Mouse (Mus musculus): Measurements from ENCODE around the gene Mrpl34. TPM values are rescaled to one million over a fixed set of nuclear protein-coding genes. Genes with fewer than 3 reads are reported as not detected.

The Mrpl34 gene
- 34.7 to 38.7 TPM (median 35.8 TPM) in 4 replicates for total RNA-seq (2023; ENCODE audit: inconsistent age)

DNA sequence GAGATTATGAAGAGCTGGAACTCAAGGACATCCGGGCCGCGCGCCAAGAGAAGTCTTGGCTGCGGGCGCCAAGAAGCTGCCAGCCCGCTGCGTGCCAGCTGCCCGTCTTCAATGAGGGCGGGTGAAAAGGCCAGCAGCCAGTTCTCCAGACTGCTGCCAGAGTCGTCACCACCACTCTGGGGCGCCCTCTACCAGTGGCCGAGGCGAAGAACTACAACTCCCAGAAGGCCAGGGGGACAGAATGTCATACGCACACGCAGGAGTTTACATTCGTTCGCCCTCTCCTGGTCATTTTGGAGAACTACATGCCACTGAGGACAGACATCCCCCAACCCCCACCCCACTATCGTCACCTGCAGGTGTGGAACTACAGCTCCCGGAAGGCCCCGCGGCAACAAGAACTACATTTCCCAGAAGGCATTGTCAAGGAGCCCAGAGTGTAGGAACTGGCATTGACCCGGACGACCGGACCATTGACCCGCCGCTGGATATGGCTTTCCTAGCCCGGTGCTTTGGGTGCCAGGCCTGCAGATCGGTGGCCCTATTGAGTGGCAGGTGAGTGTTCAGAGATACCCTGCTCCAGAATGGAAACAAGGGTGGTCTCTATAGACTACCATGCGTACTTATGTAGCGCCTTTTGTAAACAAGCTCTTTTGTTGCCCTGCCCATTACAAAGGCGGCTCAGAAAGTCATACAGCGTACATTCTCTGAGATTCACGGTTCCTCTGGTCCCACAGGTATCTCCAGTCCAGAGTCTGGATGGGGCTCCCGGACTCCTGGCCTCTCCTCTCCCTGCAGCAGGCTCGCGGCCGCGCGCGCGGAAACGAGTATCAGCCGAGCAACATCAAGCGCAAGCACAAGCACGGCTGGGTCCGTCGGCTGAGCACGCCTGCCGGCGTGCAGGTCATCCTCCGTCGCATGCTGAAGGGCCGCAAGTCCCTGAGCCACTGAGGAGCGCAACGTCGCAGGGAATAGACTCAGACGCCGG lies at the start of gene Mrpl34:
TSS of gene Mrpl34 (plus strand) at position 447 of the 988 bp plus-strand sequence.

GRCm38 (mm10) chr8:71463188-71464033 lies 1.3 kb upstream of the Mrpl34 start, which contains the start of gene Abhd8:
Gene Abhd8 (minus strand): TSS chr8:71463655.

DNA sequence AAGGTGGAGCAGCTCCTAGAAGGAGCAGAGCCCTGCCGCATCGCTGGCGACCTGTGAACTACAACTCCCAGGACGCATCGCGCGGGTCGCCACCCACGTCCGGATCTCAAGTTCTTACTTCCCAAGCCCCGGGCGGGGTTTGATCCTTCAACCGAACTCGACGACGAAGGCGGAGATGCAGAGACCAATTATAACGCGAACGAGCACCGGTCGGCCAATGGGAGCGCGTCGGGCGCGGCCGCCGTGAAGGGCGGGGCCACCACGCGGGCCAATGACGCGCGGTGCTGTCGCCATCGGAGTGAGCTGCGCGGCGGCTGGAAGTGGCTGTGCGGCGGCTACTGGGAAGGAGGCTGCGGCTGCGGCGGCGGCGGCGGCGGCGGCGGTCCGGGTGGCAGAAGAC lies 4.2 kb downstream of the Mrpl34 start, which contains the start of gene Dda1:
TSS of gene Dda1 (plus strand) at position 284 of the 400 bp plus-strand sequence.

GRCm38 (mm10) chr8:71485142-71486135 lies 20.7 kb downstream of the Mrpl34 start, which contains the start of gene Ano8:
Gene Ano8 (minus strand): TSS chr8:71485963.

DNA sequence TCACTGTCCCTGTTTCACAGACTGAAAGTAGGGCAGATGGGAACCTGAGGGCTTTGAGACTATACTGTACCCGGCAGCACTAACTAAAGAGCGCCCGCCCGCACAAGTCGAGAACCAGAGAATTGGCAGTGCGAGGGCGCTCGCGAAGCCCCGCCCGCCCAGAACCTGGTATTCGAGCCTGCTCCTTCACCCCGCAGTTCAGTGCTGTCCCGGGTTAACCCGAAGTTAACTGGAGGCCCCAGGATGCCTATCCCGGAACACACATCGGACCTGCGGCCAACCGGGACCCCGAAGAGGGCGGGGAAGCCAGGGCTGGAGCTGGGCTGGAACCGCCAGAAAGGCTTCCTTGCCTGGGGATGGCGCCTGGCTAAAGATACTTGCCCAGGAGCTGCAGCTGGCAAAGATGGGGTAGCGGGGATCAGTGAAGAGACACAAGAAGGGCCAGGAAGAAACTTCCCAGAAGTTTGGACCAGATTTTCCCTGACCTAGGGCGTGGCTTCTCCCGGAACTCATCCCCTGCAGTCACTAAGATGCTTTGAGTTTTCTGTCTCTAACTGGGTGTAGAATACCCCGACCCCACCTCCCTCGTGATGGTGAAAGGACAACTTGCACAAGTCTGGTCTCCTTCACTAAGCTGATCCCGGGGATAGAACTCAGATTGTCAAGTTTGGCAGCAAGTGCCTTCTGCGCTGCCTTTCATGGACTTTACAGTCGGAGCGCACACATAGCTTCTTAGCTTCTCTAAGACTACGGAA lies 23.1 kb downstream of the Mrpl34 start, which contains the start of gene Gtpbp3:
TSS of gene Gtpbp3 (plus strand) at position 413 of the 755 bp plus-strand sequence.

DNA sequence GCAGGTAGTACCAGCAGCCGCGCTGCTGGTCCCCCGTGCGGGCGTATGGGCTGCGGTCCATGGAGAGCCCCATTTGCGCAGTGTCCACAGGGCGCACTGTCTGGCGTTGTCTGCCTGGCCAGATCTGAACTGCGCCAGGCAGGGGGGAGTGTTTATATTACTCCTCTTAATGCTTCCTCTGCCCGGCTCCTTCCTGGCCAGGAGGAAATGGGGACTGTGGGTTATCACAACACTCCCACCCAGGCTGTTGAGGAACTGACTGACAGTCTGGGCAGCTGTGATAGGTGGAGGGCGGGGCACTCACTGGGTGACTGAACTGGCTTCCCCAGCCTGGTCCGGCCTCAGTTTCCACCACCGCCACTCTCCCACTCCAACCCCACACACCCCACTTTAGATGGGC lies 46.9 kb downstream of the Mrpl34 start, which contains the start of gene Plvap:
TSS of gene Plvap (minus strand) at position 109 of the 400 bp plus-strand sequence.

Other genes with a start within 250 kb of the Mrpl34 start
- gene Myo9b, start 192.2 kb upstream of the Mrpl34 start, total RNA-seq (2023; ENCODE audit: inconsistent age): 103 to 113 TPM (median 109 TPM) in 4 replicates
- gene Haus8, start 192.0 kb upstream of the Mrpl34 start, total RNA-seq (2023; ENCODE audit: inconsistent age): 19.6 to 34.0 TPM (median 26.1 TPM) in 4 replicates
- gene Use1, start 98.1 kb upstream of the Mrpl34 start, total RNA-seq (2023; ENCODE audit: inconsistent age): 265 to 295 TPM (median 283 TPM) in 4 replicates
- gene Ocel1, start 93.7 kb upstream of the Mrpl34 start, total RNA-seq (2023; ENCODE audit: inconsistent age): 21.2 to 27.1 TPM (median 23.5 TPM) in 4 replicates
- gene Nr2f6, start 83.0 kb upstream of the Mrpl34 start, total RNA-seq (2023; ENCODE audit: inconsistent age): 10.3 to 12.4 TPM (median 11.7 TPM) in 4 replicates
- not detected in 4 replicates for gene Ushbp1, start 69.2 kb upstream of the Mrpl34 start, total RNA-seq (2023; ENCODE audit: inconsistent age)
- gene Babam1, start 68.1 kb upstream of the Mrpl34 start, total RNA-seq (2023; ENCODE audit: inconsistent age): 93.2 to 107 TPM (median 93.8 TPM) in 4 replicates
- 0.51 to 1.4 TPM (median 0.61 TPM) in 4 replicates for gene Ankle1, start 58.9 kb upstream of the Mrpl34 start, total RNA-seq (2023; ENCODE audit: inconsistent age)
- 11.1 to 13.1 TPM (median 12.5 TPM) in 4 replicates for gene Abhd8, start 1.3 kb upstream of the Mrpl34 start, total RNA-seq (2023; ENCODE audit: inconsistent age)
- 99.3 to 111 TPM (median 106 TPM) in 4 replicates for gene Dda1, start 4.2 kb downstream of the Mrpl34 start, total RNA-seq (2023; ENCODE audit: inconsistent age)
- gene Ano8, start 21.0 kb downstream of the Mrpl34 start, total RNA-seq (2023; ENCODE audit: inconsistent age): 12.1 to 14.8 TPM (median 13.7 TPM) in 4 replicates
- 17.1 to 21.2 TPM (median 18.4 TPM) in 4 replicates for gene Gtpbp3, start 23.1 kb downstream of the Mrpl34 start, total RNA-seq (2023; ENCODE audit: inconsistent age)
- gene Plvap, start 46.8 kb downstream of the Mrpl34 start, total RNA-seq (2023; ENCODE audit: inconsistent age): 0.45 TPM in 1 of 4 replicates, not detected in the others
- not detected in 4 replicates for gene Ccdc194, start 60.8 kb downstream of the Mrpl34 start, total RNA-seq (2023; ENCODE audit: inconsistent age)
- 23.8 to 37.9 TPM (median 34.7 TPM) in 4 replicates for gene Bst2, start 72.5 kb downstream of the Mrpl34 start, total RNA-seq (2023; ENCODE audit: inconsistent age)
- 36.5 to 54.6 TPM (median 44.8 TPM) in 4 replicates for gene Mvb12a, start 78.0 kb downstream of the Mrpl34 start, total RNA-seq (2023; ENCODE audit: inconsistent age)
- 0.33 TPM in 1 of 4 replicates, not detected in the others for gene Tmem221, start 93.9 kb downstream of the Mrpl34 start, total RNA-seq (2023; ENCODE audit: inconsistent age)
- not detected in 4 replicates for gene Nxnl1, start 101.6 kb downstream of the Mrpl34 start, total RNA-seq (2023; ENCODE audit: inconsistent age)
- 8.2 to 9.1 TPM (median 8.7 TPM) in 4 replicates for gene Slc27a1, start 103.9 kb downstream of the Mrpl34 start, total RNA-seq (2023; ENCODE audit: inconsistent age)
- gene Pgls, start 127.2 kb downstream of the Mrpl34 start, total RNA-seq (2023; ENCODE audit: inconsistent age): 99.2 to 122 TPM (median 101 TPM) in 4 replicates
- gene Fam129c, start 132.7 kb downstream of the Mrpl34 start, total RNA-seq (2023; ENCODE audit: inconsistent age): 115 to 183 TPM (median 158 TPM) in 4 replicates
- 104 to 126 TPM (median 116 TPM) in 4 replicates for gene Colgalt1, start 146.0 kb downstream of the Mrpl34 start, total RNA-seq (2023; ENCODE audit: inconsistent age)
- gene Unc13a, start 206.8 kb downstream of the Mrpl34 start, total RNA-seq (2023; ENCODE audit: inconsistent age): 0.54 to 0.64 TPM (median 0.60 TPM) in 3 of 4 replicates, not detected in the other
- 79.6 to 88.3 TPM (median 85.0 TPM) in 4 replicates for gene Jak3, start 211.3 kb downstream of the Mrpl34 start, total RNA-seq (2023; ENCODE audit: inconsistent age)
- 33.1 to 38.9 TPM (median 35.9 TPM) in 4 replicates for gene Insl3, start 224.3 kb downstream of the Mrpl34 start, total RNA-seq (2023; ENCODE audit: inconsistent age)
- 0.54 to 0.93 TPM (median 0.59 TPM) in 4 replicates for gene B3gnt3, start 236.8 kb downstream of the Mrpl34 start, total RNA-seq (2023; ENCODE audit: inconsistent age)